Mouse (Mus musculus) embryo, embryonic 11 days (tissue): Measurements from ENCODE around the gene Phgr1.

ENCODE experiments used
- DNase-seq: peaks from one replicate; pipeline ENCODE4 v3.0.0-alpha.2; 2015

Gene Phgr1

GRCm38 (mm10) chr2:118772158-118772874 is at the start of gene Phgr1:
TSS of gene Phgr1 (plus strand) at chr2:118772769.
- no peak for DNase-seq

- no peak for DNase-seq
Observed at GRCm38 (mm10) chr2:118723693-118724486, 48.7 kb upstream of the Phgr1 start.

GRCm38 (mm10) chr2:118725511-118725910 is 47.1 kb upstream of the Phgr1 start:
- DNase-seq = no peak

- DNase-seq = no peak
Observed at GRCm38 (mm10) chr2:118726873-118727272, 45.7 kb upstream of the Phgr1 start.

GRCm38 (mm10) chr2:118727911-118728310 is 44.7 kb upstream of the Phgr1 start:
- DNase-seq = no peak

GRCm38 (mm10) chr2:118728337-118728736 is 44.2 kb upstream of the Phgr1 start, which contains the start of gene Plcb2:
TSS of gene Plcb2 (minus strand) at chr2:118728438.
- peak; percentile 27 for DNase-seq

- DNase-seq = no peak
Observed at GRCm38 (mm10) chr2:118729194-118729593, 43.4 kb upstream of the Phgr1 start.

GRCm38 (mm10) chr2:118729816-118730621 is 42.5 kb upstream of the Phgr1 start:
- DNase-seq = no peak

GRCm38 (mm10) chr2:118730622-118730915 is 42.0 kb upstream of the Phgr1 start:
- peak; percentile 64 for DNase-seq

- DNase-seq = no peak
Observed at GRCm38 (mm10) chr2:118731981-118732380, 40.6 kb upstream of the Phgr1 start.

- DNase-seq = no peak
Observed at GRCm38 (mm10) chr2:118733341-118733740, 39.2 kb upstream of the Phgr1 start.

- no peak for DNase-seq
Observed at GRCm38 (mm10) chr2:118740341-118740740, 32.2 kb upstream of the Phgr1 start.

GRCm38 (mm10) chr2:118741183-118741582 is 31.4 kb upstream of the Phgr1 start:
- no peak for DNase-seq

GRCm38 (mm10) chr2:118743261-118743943 is 29.2 kb upstream of the Phgr1 start:
- DNase-seq = peak; percentile 75

- DNase-seq = no peak
Observed at GRCm38 (mm10) chr2:118744621-118745020, 27.9 kb upstream of the Phgr1 start.

GRCm38 (mm10) chr2:118745232-118745884 is 27.2 kb upstream of the Phgr1 start, which contains the start of gene Inafm2:
TSS of gene Inafm2 (plus strand) at chr2:118745758.
- peak; percentile 95 for DNase-seq

GRCm38 (mm10) chr2:118745915-118746901 is 26.4 kb upstream of the Phgr1 start:
- DNase-seq = peak; percentile 67

GRCm38 (mm10) chr2:118747301-118747960 is 25.1 kb upstream of the Phgr1 start:
- no peak for DNase-seq

- no peak for DNase-seq
Observed at GRCm38 (mm10) chr2:118749341-118749884, 23.2 kb upstream of the Phgr1 start.

- DNase-seq = no peak
Observed at GRCm38 (mm10) chr2:118750476-118750875, 22.1 kb upstream of the Phgr1 start.
